Mouse (Mus musculus): ENCODE data around the gene C1qtnf9. TPM values are rescaled to one million over a fixed set of nuclear protein-coding genes. Genes with fewer than 3 reads are reported as not detected.
A peak's percentile ranks its signal among the peaks of the same experiment; 100 is the strongest.

C1qtnf9 gene
- polyA plus RNA-seq, 1 experiment: not detected

- Histone ChIP-seq H3K4me1 (ENCODE audit: control insufficient read depth, insufficient read depth, low read length) (peaks cover 22% of the 10 kb centered on the region), H3K27ac (ENCODE audit: insufficient read depth, low read depth, low read length) (no peak overlapping the region; the same call in 1 of the 2 replicates), H3K4me3 (ENCODE audit: insufficient read depth, low read length) (no peak overlapping the region)
- no peak for TF ChIP-seq CTCF (IDR thresholded peaks at IDR 0.05; ENCODE audit: low read depth, low read length)
- no peak for TF ChIP-seq POLR2A (IDR thresholded peaks at IDR 0.05; ENCODE audit: borderline replicate concordance, low read depth, low read length)
Observed at GRCm38 (mm10) chr14:60777485-60777919, 9.6 kb downstream of the C1qtnf9 start.

DNA sequence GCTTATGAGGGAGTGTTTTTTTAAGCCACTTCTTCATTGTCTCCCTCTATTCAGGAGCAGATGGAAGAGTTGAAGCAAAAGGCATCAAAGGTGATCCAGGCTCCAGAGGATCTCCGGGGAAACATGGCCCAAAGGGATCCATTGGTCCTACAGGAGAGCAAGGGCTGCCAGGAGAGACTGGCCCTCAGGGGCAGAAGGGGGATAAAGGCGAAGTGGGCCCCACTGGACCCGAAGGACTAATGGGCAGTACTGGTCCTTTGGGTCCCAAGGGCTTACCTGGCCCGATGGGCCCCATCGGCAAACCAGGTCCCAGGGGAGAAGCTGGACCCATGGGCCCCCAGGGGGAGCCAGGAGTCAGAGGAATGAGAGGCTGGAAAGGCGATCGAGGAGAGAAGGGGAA is 11.3 kb downstream of the C1qtnf9 start:
- no peak for TF ChIP-seq POLR2A (IDR thresholded peaks at IDR 0.05; ENCODE audit: borderline replicate concordance, low read depth, low read length)
- TF ChIP-seq CTCF (IDR thresholded peaks at IDR 0.05; ENCODE audit: low read depth, low read length): no peak

GRCm38 (mm10) chr14:60782121-60782656 is 14.3 kb downstream of the C1qtnf9 start:
- TF ChIP-seq POLR2A (IDR thresholded peaks at IDR 0.05; ENCODE audit: borderline replicate concordance, low read depth, low read length) (no peak), CTCF (IDR thresholded peaks at IDR 0.05; ENCODE audit: low read depth, low read length) (no peak)
- H3K27ac ChIP-seq (ENCODE audit: insufficient read depth, low read depth, low read length): no peak overlapping the region
- no peak overlapping the region for H3K4me3 ChIP-seq (ENCODE audit: insufficient read depth, low read length)
- H3K4me1 ChIP-seq (ENCODE audit: control insufficient read depth, insufficient read depth, low read length): peaks cover 22% of the 10 kb centered on the region

More for the DNA sequence above, 11.3 kb downstream of the C1qtnf9 start:
- no peak overlapping the region for H3K27ac ChIP-seq (ENCODE audit: insufficient read depth, low read depth, low read length)
- H3K4me1 ChIP-seq (ENCODE audit: control insufficient read depth, insufficient read depth, low read length): peaks cover 29% of the 10 kb centered on the region
- H3K4me3 ChIP-seq (ENCODE audit: insufficient read depth, low read length): no peak overlapping the region

DNA sequence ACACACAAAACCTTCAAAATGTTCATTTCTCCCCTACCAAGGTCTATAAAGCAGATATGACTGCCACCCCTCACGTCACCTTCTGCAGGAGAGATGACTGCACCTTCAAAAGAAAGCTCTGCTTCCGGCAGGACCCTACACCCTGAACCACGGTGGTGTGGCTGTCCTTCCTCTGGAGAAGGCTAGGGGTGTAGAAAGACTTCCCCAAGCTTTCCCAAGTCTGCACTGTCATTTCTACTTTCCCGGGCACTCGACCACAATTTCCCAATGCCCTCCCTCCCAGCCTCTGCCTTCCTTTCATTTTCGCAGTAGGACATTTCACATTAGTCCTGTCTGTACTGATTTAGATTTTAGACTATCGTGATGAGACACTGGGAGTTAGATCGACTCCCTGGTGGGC is 15.3 kb downstream of the C1qtnf9 start:
- TF ChIP-seq POLR2A (IDR thresholded peaks at IDR 0.05; ENCODE audit: borderline replicate concordance, low read depth, low read length) (no peak), CTCF (IDR thresholded peaks at IDR 0.05; ENCODE audit: low read depth, low read length) (no peak)
- no peak overlapping the region for H3K27ac ChIP-seq (ENCODE audit: insufficient read depth, low read depth, low read length)
- peaks cover 13% of the 10 kb centered on the region for H3K4me1 ChIP-seq (ENCODE audit: control insufficient read depth, insufficient read depth, low read length)
- H3K4me3 ChIP-seq (ENCODE audit: insufficient read depth, low read length): peak overlapping the region; percentile 21

DNA sequence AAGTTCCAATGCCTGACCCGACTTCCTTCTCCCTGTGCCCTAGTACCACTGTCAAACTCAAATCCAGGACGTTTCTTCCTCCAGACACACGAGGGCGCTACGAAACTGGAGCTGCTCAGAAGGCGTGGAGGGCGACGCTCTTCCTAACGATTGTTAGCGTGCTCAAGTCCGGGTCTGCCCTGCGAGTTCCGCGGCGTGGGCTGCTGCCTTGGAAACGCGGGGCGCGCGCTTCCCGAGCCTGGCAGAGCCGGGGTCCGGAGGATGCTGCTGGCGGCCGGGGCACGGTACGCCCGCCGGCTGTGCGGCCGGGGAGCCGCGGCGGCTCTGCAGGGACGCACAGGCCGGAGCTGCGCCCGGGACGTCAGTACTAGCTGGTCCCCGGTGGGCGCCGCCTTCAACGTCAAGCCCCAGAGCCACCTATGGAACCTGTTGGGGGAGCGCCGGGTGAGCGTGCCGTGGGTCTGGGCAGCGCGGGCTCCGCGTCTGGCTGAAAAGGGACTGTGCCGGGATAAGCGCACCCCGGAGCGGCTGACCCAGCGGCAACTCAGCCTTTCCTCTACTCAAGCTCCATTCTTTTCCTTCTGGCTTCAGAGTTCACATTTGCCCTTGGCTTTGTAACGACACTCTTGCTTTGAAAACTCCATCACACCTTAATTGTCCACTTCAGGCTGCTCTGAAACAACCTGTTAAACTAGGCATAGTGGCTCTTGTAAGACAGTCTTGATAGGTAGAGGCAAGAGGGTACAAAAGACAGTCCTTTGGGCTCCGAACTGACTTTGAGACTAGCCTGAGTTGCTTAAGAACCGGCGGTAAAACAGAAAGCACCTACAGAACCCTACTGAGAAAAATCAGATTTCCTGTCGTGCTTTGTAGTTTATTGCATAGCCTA is 16.7 kb downstream of the C1qtnf9 start, which contains the start of gene Mipep:
Gene Mipep, plus strand, starts transcription at position 147 of the 889 bp plus-strand sequence.
- peak; percentile 61 for TF ChIP-seq CTCF (IDR thresholded peaks at IDR 0.05; ENCODE audit: low read depth, low read length)
- TF ChIP-seq POLR2A (IDR thresholded peaks at IDR 0.05; ENCODE audit: borderline replicate concordance, low read depth, low read length): no peak
- Histone ChIP-seq H3K4me1 (ENCODE audit: control insufficient read depth, insufficient read depth, low read length) (peaks cover 13% of the 10 kb centered on the region), H3K4me3 (ENCODE audit: insufficient read depth, low read length) (peak within 1 kb of the TSS; percentile 82), H3K27ac (ENCODE audit: insufficient read depth, low read depth, low read length) (no peak within 1 kb of the TSS)

GRCm38 (mm10) chr14:60790103-60790502 is 22.2 kb downstream of the C1qtnf9 start:
- 0 out of 2 replicates have a peak, but pooled peaks cover 2% of the 10 kb centered on the region for H3K4me1 ChIP-seq (ENCODE audit: control insufficient read depth, insufficient read depth, low read length)
- TF ChIP-seq CTCF (IDR thresholded peaks at IDR 0.05; ENCODE audit: low read depth, low read length): peak; percentile 50
- TF ChIP-seq POLR2A (IDR thresholded peaks at IDR 0.05; ENCODE audit: borderline replicate concordance, low read depth, low read length): no peak
- H3K27ac ChIP-seq (ENCODE audit: insufficient read depth, low read depth, low read length): no peak overlapping the region
- no peak overlapping the region for H3K4me3 ChIP-seq (ENCODE audit: insufficient read depth, low read length)

DNA sequence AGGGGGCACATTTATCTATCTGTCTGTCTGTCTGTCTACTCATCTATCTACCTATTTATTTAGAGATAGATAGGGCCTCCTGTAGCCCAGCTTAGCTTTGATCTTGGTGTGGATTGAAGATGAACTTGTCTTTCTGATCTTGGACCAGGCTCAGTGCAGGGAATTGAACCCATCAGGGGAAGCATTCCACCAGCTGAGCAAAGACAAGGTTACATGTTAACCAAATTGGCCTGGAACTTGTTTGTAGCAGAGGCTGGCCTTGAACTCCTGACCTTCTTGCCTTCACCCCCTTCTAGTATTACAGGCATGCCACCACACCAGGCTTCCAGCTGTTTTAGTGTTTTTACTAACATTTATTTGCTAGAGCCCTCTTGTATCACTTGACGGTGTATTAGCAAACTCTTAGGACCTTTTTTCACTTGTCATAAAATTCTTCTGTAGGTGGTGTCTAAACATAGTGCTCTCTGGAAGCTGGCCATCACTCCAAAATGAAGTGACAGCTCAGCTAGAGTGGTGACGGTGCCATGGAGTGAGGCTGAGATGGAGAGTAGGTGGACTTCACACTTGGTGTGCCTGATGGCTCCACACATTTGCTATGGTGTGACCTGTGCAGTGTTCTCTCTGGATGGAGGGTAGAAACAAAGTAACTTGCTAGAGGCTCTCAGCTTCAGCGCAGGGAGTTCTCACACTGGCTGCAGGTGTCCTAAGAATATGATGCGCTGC is 28.8 kb downstream of the C1qtnf9 start:
- no peak for TF ChIP-seq CTCF (IDR thresholded peaks at IDR 0.05; ENCODE audit: low read depth, low read length)
- no peak for TF ChIP-seq POLR2A (IDR thresholded peaks at IDR 0.05; ENCODE audit: borderline replicate concordance, low read depth, low read length)
- H3K4me3 ChIP-seq (ENCODE audit: insufficient read depth, low read length): no peak overlapping the region
- no peaks in the 10 kb centered on the region for H3K4me1 ChIP-seq (ENCODE audit: control insufficient read depth, insufficient read depth, low read length)
- H3K27ac ChIP-seq (ENCODE audit: insufficient read depth, low read depth, low read length): no peak overlapping the region

DNA sequence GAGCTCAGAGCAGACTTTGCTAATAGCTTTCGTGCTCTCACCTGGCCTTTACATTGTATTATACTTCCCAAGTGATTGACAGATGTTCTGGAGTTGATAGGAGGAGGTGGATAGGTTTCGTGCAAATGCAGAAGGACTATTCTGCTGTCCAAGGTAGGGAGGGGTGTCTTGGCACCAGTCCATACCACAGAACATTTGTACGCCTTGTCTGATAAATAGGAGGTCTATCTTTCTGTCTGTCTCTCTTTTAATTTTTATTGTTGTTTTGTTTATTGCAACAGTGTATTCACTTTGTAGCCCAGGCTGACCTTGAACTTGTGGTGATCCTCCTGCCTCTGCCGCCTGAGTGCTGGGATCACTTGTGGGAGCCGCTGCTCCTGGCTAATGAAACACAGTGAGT is 29.7 kb downstream of the C1qtnf9 start:
- TF ChIP-seq POLR2A (IDR thresholded peaks at IDR 0.05; ENCODE audit: borderline replicate concordance, low read depth, low read length) (no peak), CTCF (IDR thresholded peaks at IDR 0.05; ENCODE audit: low read depth, low read length) (no peak)
- no peak overlapping the region for H3K27ac ChIP-seq (ENCODE audit: insufficient read depth, low read depth, low read length)
- H3K4me3 ChIP-seq (ENCODE audit: insufficient read depth, low read length): no peak overlapping the region
- no peaks in the 10 kb centered on the region for H3K4me1 ChIP-seq (ENCODE audit: control insufficient read depth, insufficient read depth, low read length)

DNA sequence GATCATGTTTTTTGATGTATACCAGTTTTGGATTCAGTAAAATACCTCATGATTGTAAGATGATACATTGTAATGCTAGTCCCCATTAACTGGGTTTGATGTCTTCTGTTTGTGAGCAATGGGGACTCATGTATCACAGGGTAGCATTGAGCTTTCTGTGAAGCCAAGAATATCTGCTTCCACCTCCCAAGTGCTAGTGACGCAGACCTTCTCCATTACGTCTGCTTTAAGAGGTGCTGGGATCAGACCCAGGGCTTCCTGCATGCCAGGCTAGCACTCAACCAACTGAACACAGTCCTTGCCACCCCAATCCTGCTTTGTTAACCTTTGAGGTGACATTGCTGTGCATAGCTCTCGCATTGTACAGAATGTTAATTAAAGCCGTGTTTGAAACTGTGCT is 30.8 kb downstream of the C1qtnf9 start:
- Histone ChIP-seq H3K4me3 (ENCODE audit: insufficient read depth, low read length) (no peak overlapping the region), H3K27ac (ENCODE audit: insufficient read depth, low read depth, low read length) (no peak overlapping the region), H3K4me1 (ENCODE audit: control insufficient read depth, insufficient read depth, low read length) (no peaks in the 10 kb centered on the region)
- no peak for TF ChIP-seq POLR2A (IDR thresholded peaks at IDR 0.05; ENCODE audit: borderline replicate concordance, low read depth, low read length)
- TF ChIP-seq CTCF (IDR thresholded peaks at IDR 0.05; ENCODE audit: low read depth, low read length): no peak

All from bone marrow macrophage, adult 2 months (primary cell).